Mouse (Mus musculus): ENCODE measurements at regions not wholly inside any gene's neighbourhood (a gene's known extent, or its start where the extent isn't known, plus 50 kb on each side); places are given as distances from the start of the nearest gene placed in this dataset.

GRCm38 (mm10) chr4:87578164-87578563, 347.9 kb upstream of the Slc24a2 start:
- no peak for DNase-seq
- intact Hi-C loops (cut with DNase I): no loop called here

GRCm38 (mm10) chr4:87570950-87571349, 340.7 kb upstream of the Slc24a2 start:
- intact Hi-C loops (cut with DNase I): no loop called here
- DNase-seq: no peak

DNA sequence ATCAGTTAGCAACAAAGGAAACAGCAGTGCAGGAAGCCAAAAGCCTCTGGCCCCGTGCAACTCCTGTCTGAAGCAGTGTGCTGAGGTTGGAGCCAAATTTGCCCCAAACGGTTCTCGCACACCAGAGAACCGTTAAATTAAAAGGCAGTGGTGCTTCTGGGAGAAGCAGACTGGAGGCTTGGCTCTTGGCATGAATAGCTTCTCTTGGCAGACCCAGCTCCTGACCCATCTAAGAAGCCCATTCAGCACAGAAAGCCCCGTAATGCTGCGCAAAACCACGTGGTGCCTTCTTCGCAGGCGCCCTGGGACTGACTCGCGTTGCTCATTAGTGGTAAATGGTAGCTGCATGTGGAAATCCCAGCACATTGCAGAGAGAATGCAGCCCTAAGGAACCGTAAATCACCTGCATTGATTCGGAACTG, 340.2 kb upstream of the Slc24a2 start:
- no peak for DNase-seq
- intact Hi-C loops (cut with DNase I): no loop called here

- no peak for DNase-seq
- intact Hi-C loops (cut with DNase I): no loop called here
Measured at GRCm38 (mm10) chr4:87566616-87567015, 336.3 kb upstream of the Slc24a2 start.

- intact Hi-C loops (cut with DNase I): no loop called here
Measured at GRCm38 (mm10) chr4:87554912-87555311, 324.6 kb upstream of the Slc24a2 start.

More at GRCm38 (mm10) chr4:87554912-87555311, 324.6 kb upstream of the Slc24a2 start:
- no peak for DNase-seq

Measured in heart, postnatal 36 days (tissue).